Comparison of ENCODE assay signal across 12 mouse cellular contexts in genomic region chr6:124673619-124674018, GRCm38 (mm10). TPM values are rescaled to one million over a fixed set of nuclear protein-coding genes. Genes with fewer than 3 reads are reported as not detected.
DNase-seq lines count a peak whose midpoint lies in the region; ATAC-seq and TF ChIP-seq lines count a peak whose summit lies in the region.
"Had no signal": no experiment of that assay in that cellular context is flagged by ENCODE, and none has a peak within 500 bp of the region (broad histone marks: within the 10 kb centered on the region; RNA-seq: fewer than 3 reads in every experiment).

No protein-coding gene starts in this region.

- no peak overlapping the region for H3K4me2 ChIP-seq in midbrain, embryonic 11.5 days
- H3K4me2 ChIP-seq: hindbrain, embryonic 13.5 days; neural tube, embryonic 15.5 days; stomach, embryonic 15.5 days had no signal

- no peaks in the 10 kb centered on the region for H3K9me3 ChIP-seq in midbrain, embryonic 11.5 days (ENCODE audit: control insufficient read depth, low read length)
- H3K9me3 ChIP-seq: hindbrain, embryonic 13.5 days; neural tube, embryonic 15.5 days; stomach, embryonic 15.5 days had no signal

- intact Hi-C loops in left cerebral cortex, adult 2 months (cut with DNase I): loop anchor here (2.0 kb wide), 1 partner anchor 71 kb away; no protein-coding TSS in a partner anchor
- intact Hi-C loops in left cerebral cortex, postnatal 4 days (cut with DNase I): no loop called here

- no peaks in the 10 kb centered on the region for H3K36me3 ChIP-seq in midbrain, embryonic 11.5 days (ENCODE audit: control insufficient read depth, insufficient read depth, low read length)

- H3K4me1 ChIP-seq in midbrain, embryonic 11.5 days (ENCODE audit: control insufficient read depth, insufficient read depth, low read length): no peaks in the 10 kb centered on the region
- H3K4me1 ChIP-seq: hindbrain, embryonic 13.5 days; neural tube, embryonic 15.5 days; stomach, embryonic 15.5 days had no signal

- H3K27ac ChIP-seq in left cerebral cortex, adult 2 months: peak overlapping the region; percentile 55; the same call in 1 of the 2 replicates
- H3K27ac ChIP-seq in midbrain, embryonic 11.5 days (ENCODE audit: low read depth, low read length): no peak overlapping the region
- H3K27ac ChIP-seq: hindbrain, embryonic 13.5 days; neural tube, embryonic 15.5 days; stomach, embryonic 15.5 days had no signal

- ATAC-seq in midbrain, embryonic 11.5 days (ENCODE audit: low FRiP score): no peak

- peak; percentile 67 for DNase-seq in adrenal gland, postnatal 10 days
- no peak for DNase-seq in adrenal gland, adult 18-20 months (ENCODE audit: low spot score in 2 of 2)
- peak; percentile 37 to 45 for DNase-seq in left cerebral cortex, adult 2 months (ENCODE audit: extremely low spot score in 1 of 2, low spot score in 2 of 2)
- no peak for DNase-seq in left cerebral cortex, postnatal 4 days
- DNase-seq in heart, adult 8-10 months (ENCODE audit: low spot score): peak; percentile 33
- peak; percentile 70 to 77 for DNase-seq in right cerebral cortex, postnatal 10 days (ENCODE audit: low spot score in 2 of 2)
- no peak for DNase-seq in midbrain, embryonic 11.5 days (ENCODE audit: low spot score, missing footprints)
- no peak for DNase-seq in testis, postnatal 14 days (ENCODE audit: low spot score)

- no peaks in the 10 kb centered on the region for H3K27me3 ChIP-seq in midbrain, embryonic 11.5 days (ENCODE audit: control insufficient read depth, insufficient read depth, low read length)
- H3K27me3 ChIP-seq: hindbrain, embryonic 13.5 days; neural tube, embryonic 15.5 days; stomach, embryonic 15.5 days had no signal

- 88% methylated on average over 9 of the region's 9 CpGs for WGBS in midbrain, embryonic 11.5 days

- no peak overlapping the region for H3K4me3 ChIP-seq in left cerebral cortex, adult 2 months
- H3K4me3 ChIP-seq in midbrain, embryonic 11.5 days (ENCODE audit: low read depth, low read length): no peak overlapping the region
- H3K4me3 ChIP-seq: erythroblast, embryonic 14.5 days; hindbrain, embryonic 13.5 days; neural tube, embryonic 15.5 days; stomach, embryonic 15.5 days had no signal

- TF ChIP-seq CTCF in left cerebral cortex, adult 2 months (IDR thresholded peaks at IDR 0.05): no peak

- no peak overlapping the region for H3K9ac ChIP-seq in midbrain, embryonic 11.5 days (ENCODE audit: low read length)
- H3K9ac ChIP-seq: hindbrain, embryonic 13.5 days; neural tube, embryonic 15.5 days; stomach, embryonic 15.5 days had no signal

RNA-seq across cellular contexts. Expression of gene Lpcat3, which starts 10.8 kb away (rescaled TPM):
- 10 to 100 TPM; 80.8 to 85.7 TPM for total RNA-seq in adrenal gland, postnatal 10 days (2021)
- total RNA-seq in adrenal gland, adult 18-20 months (2021): 100 to 1,000 TPM in 1 of 2 experiments, 10 to 100 TPM in 1; 92.9 to 108 TPM
- 10 to 100 TPM; 20.5 to 21.5 TPM for total RNA-seq in left cerebral cortex, adult 2 months (2021)
- total RNA-seq in left cerebral cortex, postnatal 4 days (2021): 10 to 100 TPM; 36.9 to 39.8 TPM
- total RNA-seq in heart, adult 8-10 months (2022): 10 to 100 TPM; 38.8 to 39.9 (median 39.1) TPM
- 30.9 and 32.3 TPM in 2 replicates for polyA plus RNA-seq in midbrain, embryonic 11.5 days (2014; fragmentation: Nextera tagmentation; extraction: Ambion mirVana)

RNA-seq across cellular contexts. Expression of gene C1s2, which starts 37.7 kb away (rescaled TPM):
- total RNA-seq in adrenal gland, postnatal 10 days (2021): 1 to 10 TPM; 2.5 to 4.2 TPM
- total RNA-seq in adrenal gland, adult 18-20 months (2021): 1 to 10 TPM; 2.0 to 2.8 TPM
- under 1 TPM; 0.23 to 0.36 TPM for total RNA-seq in left cerebral cortex, adult 2 months (2021)
- 1 to 10 TPM in 1 of 2 experiments, under 1 TPM in 1; 0.28 to 1.0 TPM for total RNA-seq in left cerebral cortex, postnatal 4 days (2021)
- total RNA-seq in heart, adult 8-10 months (2022): under 1 TPM; 0.28 to 0.65 (median 0.48) TPM
- polyA plus RNA-seq in midbrain, embryonic 11.5 days (2014; fragmentation: Nextera tagmentation; extraction: Ambion mirVana): not detected in 2 replicates
- polyA plus RNA-seq: erythroblast, embryonic 14.5 days had no signal

RNA-seq across cellular contexts. Expression of gene Emg1, which starts 38.4 kb away (rescaled TPM):
- 10 to 100 TPM; 85.5 to 94.1 TPM for total RNA-seq in adrenal gland, postnatal 10 days (2021)
- total RNA-seq in adrenal gland, adult 18-20 months (2021): 10 to 100 TPM; 81.0 to 86.4 TPM
- 10 to 100 TPM; 47.4 to 50.9 TPM for total RNA-seq in left cerebral cortex, adult 2 months (2021)
- 10 to 100 TPM; 56.7 to 56.9 TPM for total RNA-seq in left cerebral cortex, postnatal 4 days (2021)
- 10 to 100 TPM; 64.4 to 81.5 (median 73.0) TPM for total RNA-seq in heart, adult 8-10 months (2022)
- polyA plus RNA-seq in midbrain, embryonic 11.5 days (2014; fragmentation: Nextera tagmentation; extraction: Ambion mirVana): 215 and 219 TPM in 2 replicates

RNA-seq across cellular contexts. Expression of gene Phb2, which starts 38.5 kb away (rescaled TPM):
- 100 to 1,000 TPM; 452 to 487 TPM for total RNA-seq in adrenal gland, postnatal 10 days (2021)
- 100 to 1,000 TPM; 285 to 301 TPM for total RNA-seq in adrenal gland, adult 18-20 months (2021)
- 100 to 1,000 TPM; 115 to 120 TPM for total RNA-seq in left cerebral cortex, adult 2 months (2021)
- total RNA-seq in left cerebral cortex, postnatal 4 days (2021): 100 to 1,000 TPM; 169 to 170 TPM
- 100 to 1,000 TPM; 251 to 296 (median 279) TPM for total RNA-seq in heart, adult 8-10 months (2022)
- 343 and 353 TPM in 2 replicates for polyA plus RNA-seq in midbrain, embryonic 11.5 days (2014; fragmentation: Nextera tagmentation; extraction: Ambion mirVana)

Comparison
In these comparisons a context has a peak if more than half of its experiments do, and no peak if none do; other contexts are left out.
1. DNase-seq: peak in adrenal gland, postnatal 10 days (single experiment), left cerebral cortex, adult 2 months (2 of 2), heart, adult 8-10 months (single experiment) and right cerebral cortex, postnatal 10 days (2 of 2); none in adrenal gland, adult 18-20 months (0 of 2), left cerebral cortex, postnatal 4 days (single experiment), midbrain, embryonic 11.5 days (single experiment) and testis, postnatal 14 days (single experiment).